Mouse (Mus musculus) neural tube, embryonic 12.5 days (tissue): Measurements from ENCODE around the gene Serpinb6b. TPM values are rescaled to one million over a fixed set of nuclear protein-coding genes. Genes with fewer than 3 reads are reported as not detected.

Experiments
- ATAC-seq: fragments of 200-750 bp; cut with Nextera tagmentation; 2 replicates; pipeline ENCODE4 v1.8.0; 2017; ENCODE audit warnings: low read depth, mild to moderate bottlenecking, moderate TSS enrichment, moderate library complexity; ENCODE audit not compliant: low FRiP score
- H3K27ac ChIP-seq: fragments of 300-500 bp; sonication (generic); 2 replicates; pipeline ENCODE4 v1.5.1; 2016
- H3K27me3 ChIP-seq: fragments of 300-500 bp; sonication (generic); replicated peaks from 2 replicates; pipeline ENCODE4 v1.6.1; 2016; ENCODE audit warnings: mild to moderate bottlenecking
- H3K36me3 ChIP-seq: fragments of 300-500 bp; sonication (generic); 2 replicates; pipeline ENCODE4 v1.6.1; 2016; ENCODE audit warnings: mild to moderate bottlenecking
- H3K4me1 ChIP-seq: fragments of 300-500 bp; sonication (generic); 2 replicates; pipeline ENCODE4 v1.6.1; 2016
- H3K4me2 ChIP-seq: fragments of 300-500 bp; sonication (generic); replicated peaks from 2 replicates; pipeline ENCODE4 v1.6.1; 2016; ENCODE audit warnings: mild to moderate bottlenecking
- H3K4me3 ChIP-seq: fragments of 300-500 bp; sonication (generic); 2 replicates; pipeline ENCODE4 v1.5.1; 2016
- H3K9ac ChIP-seq: fragments of 300-500 bp; sonication (generic); 2 replicates; pipeline ENCODE4 v1.6.1; 2016; ENCODE audit warnings: mild to moderate bottlenecking
- H3K9me3 ChIP-seq: fragments of 300-500 bp; sonication (generic); 2 replicates; pipeline ENCODE4 v1.6.1; 2016; ENCODE audit warnings: mild to moderate bottlenecking
- WGBS: fragments of 180-500 bp; shearing (Covaris S2); methylation state at CpG from one replicate; pipeline ENCODE4 v1.1.7; 2016; 5-methylcytosine and 5-hydroxymethylcytosine counted together
- polyA plus RNA-seq: library from polyadenylated mRNA; unstranded; fragments of >200 nt; fragmentation: Nextera tagmentation; extraction: Ambion mirVana; gene quantifications from 2 replicates; pipeline ENCODE4 v1.2.1, GENCODE M21; 2016

Serpinb6b gene
- polyA plus RNA-seq, 1 experiment from 2014 or later: 0.32 TPM

DNA sequence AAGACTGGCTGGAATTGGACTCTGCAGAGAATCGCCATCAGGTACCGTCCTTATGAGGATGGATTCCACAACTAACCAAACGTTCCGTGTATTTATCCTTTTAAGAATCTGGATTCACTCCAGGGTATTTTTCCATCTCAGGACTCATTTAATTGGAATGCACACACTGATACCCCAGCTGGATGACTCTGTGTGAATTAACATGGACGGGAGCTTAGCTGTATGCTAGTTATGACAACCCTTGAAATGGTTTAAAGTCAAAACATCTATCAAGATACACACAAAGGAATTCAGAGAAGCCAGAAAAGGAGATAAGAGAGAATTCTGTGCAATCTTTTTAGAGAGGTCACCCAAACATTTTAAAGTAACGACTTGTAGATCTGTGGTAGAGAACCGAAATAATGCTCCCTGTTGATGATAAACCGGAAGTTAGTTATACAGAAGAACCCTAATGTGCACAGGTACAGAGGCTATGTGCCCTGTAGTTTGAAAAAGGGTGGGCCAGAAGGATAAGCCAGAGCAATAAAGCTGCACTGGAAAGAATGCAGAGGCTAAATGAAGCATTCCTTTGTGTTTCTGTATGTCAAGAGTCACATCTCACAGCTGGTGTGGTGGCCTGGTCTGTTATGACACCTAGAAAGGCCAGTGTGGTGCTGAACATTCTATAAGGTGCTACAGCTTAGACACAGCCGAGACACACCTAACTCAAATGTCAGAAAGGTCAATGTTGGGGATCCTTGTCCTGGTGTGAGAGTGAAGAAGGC is 837 bp upstream of the Serpinb6b start:
- 90% methylated on average over 9 of the region's 9 CpGs for WGBS

DNA sequence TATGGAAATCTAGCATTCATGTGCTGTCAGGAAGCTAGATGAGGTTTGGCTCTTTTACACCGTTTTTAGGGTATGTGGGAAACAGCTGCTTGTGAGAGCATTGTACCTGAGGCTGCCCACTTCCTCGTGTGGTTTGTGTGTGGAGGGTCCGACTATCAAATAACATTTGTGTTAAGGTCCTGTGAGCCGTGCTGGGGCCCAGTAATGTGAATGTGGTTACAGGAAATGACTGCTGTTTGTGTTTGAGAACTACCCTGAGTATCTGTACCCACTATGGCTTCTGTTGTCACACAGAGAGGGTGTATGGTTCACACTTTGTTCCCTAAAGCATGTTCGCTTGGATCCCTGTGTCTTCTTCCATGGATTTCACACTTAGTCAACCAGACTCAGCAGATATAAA is 1.1 kb downstream of the Serpinb6b start:
- no peaks in the 10 kb centered on the region for H3K36me3 ChIP-seq
- no peaks in the 10 kb centered on the region for H3K9me3 ChIP-seq
- no peak overlapping the region for H3K27ac ChIP-seq
- no peak for ATAC-seq
- no peak overlapping the region for H3K9ac ChIP-seq
- H3K4me1 ChIP-seq: no peaks in the 10 kb centered on the region
- H3K27me3 ChIP-seq: no peaks in the 10 kb centered on the region
- no peak overlapping the region for H3K4me3 ChIP-seq
- no peak overlapping the region for H3K4me2 ChIP-seq
- 78% methylated on average over 5 of the region's 5 CpGs for WGBS

More for the DNA sequence above, 837 bp upstream of the Serpinb6b start:
- H3K27me3 ChIP-seq: no peaks in the 10 kb centered on the region
- ATAC-seq: no peak
- no peak overlapping the region for H3K27ac ChIP-seq
- H3K9me3 ChIP-seq: no peaks in the 10 kb centered on the region
- H3K4me3 ChIP-seq: no peak overlapping the region
- no peak overlapping the region for H3K9ac ChIP-seq
- no peaks in the 10 kb centered on the region for H3K4me1 ChIP-seq
- no peaks in the 10 kb centered on the region for H3K36me3 ChIP-seq
- no peak overlapping the region for H3K4me2 ChIP-seq

- H3K27ac ChIP-seq: no peak overlapping the region
- no peaks in the 10 kb centered on the region for H3K4me1 ChIP-seq
- no peak overlapping the region for H3K4me3 ChIP-seq
- H3K4me2 ChIP-seq: no peak overlapping the region
- no peak overlapping the region for H3K9ac ChIP-seq
- no peaks in the 10 kb centered on the region for H3K9me3 ChIP-seq
- H3K27me3 ChIP-seq: no peaks in the 10 kb centered on the region
- ATAC-seq: no peak
- no peaks in the 10 kb centered on the region for H3K36me3 ChIP-seq
Measured at GRCm38 (mm10) chr13:32967233-32967632, 2.2 kb downstream of the Serpinb6b start.

GRCm38 (mm10) chr13:32968353-32968984 is 3.5 kb downstream of the Serpinb6b start:
- 82% methylated on average over 5 of the region's 5 CpGs for WGBS
- Histone ChIP-seq H3K4me2 (no peak overlapping the region), H3K36me3 (no peaks in the 10 kb centered on the region), H3K4me3 (no peak overlapping the region), H3K27me3 (no peaks in the 10 kb centered on the region), H3K9ac (no peak overlapping the region), H3K27ac (no peak overlapping the region), H3K9me3 (no peaks in the 10 kb centered on the region), H3K4me1 (no peaks in the 10 kb centered on the region)
- ATAC-seq: no peak

GRCm38 (mm10) chr13:32968996-32969640 is 4.1 kb downstream of the Serpinb6b start:
- WGBS: 88% methylated on average over 4 of the region's 4 CpGs
- ATAC-seq: no peak

GRCm38 (mm10) chr13:32969641-32970040 is 4.6 kb downstream of the Serpinb6b start:
- H3K27ac ChIP-seq: no peak overlapping the region
- no peak for ATAC-seq
- no peaks in the 10 kb centered on the region for H3K27me3 ChIP-seq
- H3K4me2 ChIP-seq: no peak overlapping the region
- no peak overlapping the region for H3K9ac ChIP-seq
- 88% methylated on average over 1 of the region's 1 CpGs for WGBS
- no peak overlapping the region for H3K4me3 ChIP-seq
- no peaks in the 10 kb centered on the region for H3K9me3 ChIP-seq
- H3K36me3 ChIP-seq: no peaks in the 10 kb centered on the region
- no peaks in the 10 kb centered on the region for H3K4me1 ChIP-seq

More at GRCm38 (mm10) chr13:32968996-32969640, 4.1 kb downstream of the Serpinb6b start:
- Histone ChIP-seq H3K4me2 (no peak overlapping the region), H3K4me3 (no peak overlapping the region), H3K4me1 (no peaks in the 10 kb centered on the region), H3K9me3 (no peaks in the 10 kb centered on the region), H3K36me3 (no peaks in the 10 kb centered on the region), H3K27me3 (no peaks in the 10 kb centered on the region), H3K9ac (no peak overlapping the region), H3K27ac (no peak overlapping the region)

DNA sequence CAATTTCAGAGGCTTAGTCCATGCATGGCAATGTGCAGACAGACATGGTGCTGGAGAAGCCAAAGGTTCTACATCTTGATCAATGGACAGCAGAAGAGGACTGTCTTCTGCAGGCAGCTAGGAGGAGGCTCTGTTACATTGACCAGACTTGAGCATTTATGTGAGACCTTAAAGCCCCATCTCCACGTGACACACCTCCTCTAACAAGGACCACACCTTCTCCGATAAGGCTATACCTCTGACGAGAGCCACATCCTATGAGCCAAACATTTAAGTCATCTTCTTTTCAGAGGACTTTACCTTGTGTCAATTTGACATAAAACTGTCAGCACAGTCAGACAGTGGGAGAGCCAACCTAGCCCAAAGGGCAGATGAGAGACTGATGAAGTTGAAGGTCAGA is 5.8 kb downstream of the Serpinb6b start:
- Histone ChIP-seq H3K4me1 (no peaks in the 10 kb centered on the region), H3K27ac (no peak overlapping the region), H3K36me3 (no peaks in the 10 kb centered on the region), H3K27me3 (no peaks in the 10 kb centered on the region), H3K9ac (no peak overlapping the region), H3K4me3 (no peak overlapping the region), H3K9me3 (no peaks in the 10 kb centered on the region), H3K4me2 (no peak overlapping the region)
- WGBS: 90% methylated on average over 3 of the region's 3 CpGs
- ATAC-seq: no peak

DNA sequence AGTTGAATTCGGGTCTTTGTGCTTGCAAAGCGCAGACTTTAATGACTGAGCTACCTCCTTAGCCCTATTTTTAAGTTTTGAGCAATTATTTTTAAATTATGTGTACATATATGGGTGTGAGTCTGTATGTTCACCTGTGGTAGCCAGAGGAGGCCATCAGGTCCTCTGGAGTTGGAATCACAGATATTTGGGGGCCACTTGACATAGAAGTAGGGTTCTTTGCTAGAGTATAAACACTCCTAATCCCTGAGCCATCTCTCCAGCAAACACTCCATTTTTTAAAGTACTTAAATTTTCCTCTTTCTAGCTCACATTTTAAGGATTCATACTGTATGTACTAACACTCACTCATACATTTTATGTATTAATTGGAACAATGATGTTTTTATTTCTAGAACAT is 9.3 kb downstream of the Serpinb6b start:
- no peak overlapping the region for H3K4me2 ChIP-seq
- 90% methylated on average over 2 of the region's 2 CpGs for WGBS
- no peaks in the 10 kb centered on the region for H3K36me3 ChIP-seq

DNA sequence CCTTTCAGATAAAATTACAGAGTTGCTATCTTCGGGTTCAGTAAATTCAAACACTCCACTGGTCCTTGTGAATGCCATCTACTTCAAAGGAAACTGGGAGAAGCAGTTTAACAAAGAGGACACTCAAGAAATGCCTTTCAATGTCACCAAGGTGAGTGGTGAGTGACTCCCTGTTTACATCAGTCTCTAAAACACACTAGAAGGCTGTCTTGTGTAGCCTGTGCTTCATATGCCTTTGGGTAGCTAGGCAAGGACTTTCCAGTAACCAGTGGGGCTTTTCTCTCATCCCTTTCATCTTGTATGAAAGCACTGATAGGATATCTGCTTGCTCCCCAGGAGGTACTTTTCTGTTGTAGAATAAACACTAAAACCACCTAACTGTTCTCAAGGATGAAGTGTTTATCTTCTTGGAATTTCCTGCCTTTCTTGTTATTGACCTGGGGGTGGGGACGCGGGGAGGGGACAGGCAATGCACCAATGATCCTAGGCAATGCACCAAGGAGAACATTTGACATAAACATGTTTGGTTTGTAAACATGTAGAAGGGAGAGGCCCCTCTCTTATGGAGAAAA is 10.0 kb downstream of the Serpinb6b start:
- Histone ChIP-seq H3K9me3 (0 out of 2 replicates have a peak, but pooled peaks cover 3% of the 10 kb centered on the region), H3K9ac (no peak overlapping the region), H3K36me3 (no peaks in the 10 kb centered on the region), H3K4me3 (no peak overlapping the region), H3K4me1 (no peaks in the 10 kb centered on the region), H3K4me2 (no peak overlapping the region), H3K27ac (no peak overlapping the region), H3K27me3 (no peaks in the 10 kb centered on the region)
- WGBS: 78% methylated on average over 3 of the region's 3 CpGs
- ATAC-seq: no peak

More for the DNA sequence above, 9.3 kb downstream of the Serpinb6b start:
- Histone ChIP-seq H3K27ac (no peak overlapping the region), H3K27me3 (no peaks in the 10 kb centered on the region), H3K4me3 (no peak overlapping the region), H3K9ac (no peak overlapping the region), H3K9me3 (0 out of 2 replicates have a peak, but pooled peaks cover 3% of the 10 kb centered on the region), H3K4me1 (no peaks in the 10 kb centered on the region)
- no peak for ATAC-seq

DNA sequence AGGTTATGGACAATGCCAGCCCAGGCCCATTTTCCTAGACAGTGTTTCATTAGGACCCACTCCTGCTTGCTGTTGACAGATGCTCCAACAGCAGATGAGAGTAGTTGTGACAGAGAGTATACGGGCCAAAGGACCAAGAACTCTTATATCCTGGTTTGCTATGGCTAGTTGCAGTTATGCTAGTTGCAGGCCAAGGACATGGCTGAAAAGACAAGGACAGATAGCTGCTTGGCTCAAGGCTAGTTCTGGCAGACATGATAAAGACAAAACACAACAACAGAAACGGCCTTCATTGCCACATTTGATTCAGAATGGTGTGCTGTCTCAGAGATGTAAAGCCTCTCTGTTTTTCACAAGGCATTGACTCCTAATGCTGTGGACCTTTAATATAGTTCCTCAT is 10.7 kb downstream of the Serpinb6b start:
- H3K36me3 ChIP-seq: no peaks in the 10 kb centered on the region
- 0 out of 2 replicates have a peak, but pooled peaks cover 3% of the 10 kb centered on the region for H3K9me3 ChIP-seq
- WGBS: 88% methylated on average over 2 of the region's 2 CpGs
- no peak overlapping the region for H3K4me2 ChIP-seq
- ATAC-seq: no peak
- no peaks in the 10 kb centered on the region for H3K27me3 ChIP-seq
- no peak overlapping the region for H3K9ac ChIP-seq
- H3K4me3 ChIP-seq: no peak overlapping the region
- no peaks in the 10 kb centered on the region for H3K4me1 ChIP-seq
- no peak overlapping the region for H3K27ac ChIP-seq

GRCm38 (mm10) chr13:32982556-32983042 is 17.6 kb downstream of the Serpinb6b start:
- Histone ChIP-seq H3K9ac (no peak overlapping the region), H3K4me3 (no peak overlapping the region), H3K4me2 (no peak overlapping the region), H3K27ac (no peak overlapping the region), H3K4me1 (no peaks in the 10 kb centered on the region), H3K36me3 (no peaks in the 10 kb centered on the region), H3K9me3 (0 out of 2 replicates have a peak, but pooled peaks cover 3% of the 10 kb centered on the region), H3K27me3 (no peaks in the 10 kb centered on the region)
- WGBS: 82% methylated on average over 4 of the region's 4 CpGs
- no peak for ATAC-seq

DNA sequence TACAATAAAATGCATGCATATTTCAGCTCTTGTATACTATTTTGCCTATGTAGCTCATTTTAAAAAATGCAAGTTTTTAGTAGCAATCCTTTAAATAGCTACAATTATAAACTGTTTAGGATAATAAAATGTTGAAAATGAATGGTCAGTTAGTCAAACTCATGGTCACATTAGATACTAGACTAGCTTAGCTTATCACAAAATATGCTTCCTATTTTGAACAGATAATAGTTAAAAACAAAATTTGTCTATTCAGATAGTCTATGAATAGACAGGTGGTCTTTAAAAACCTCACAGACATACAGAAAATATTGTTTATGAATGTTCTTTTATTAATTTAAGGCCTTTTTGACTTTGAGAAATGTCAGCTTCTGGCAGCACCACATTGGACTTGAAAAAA is 21.2 kb downstream of the Serpinb6b start:
- H3K9ac ChIP-seq: no peak overlapping the region
- no peaks in the 10 kb centered on the region for H3K4me1 ChIP-seq
- no peak overlapping the region for H3K4me2 ChIP-seq
- no peak overlapping the region for H3K4me3 ChIP-seq
- no peak for ATAC-seq
- H3K9me3 ChIP-seq: no peaks in the 10 kb centered on the region
- H3K27ac ChIP-seq: no peak overlapping the region
- H3K27me3 ChIP-seq: no peaks in the 10 kb centered on the region
- H3K36me3 ChIP-seq: no peaks in the 10 kb centered on the region
